Mouse (Mus musculus): ENCODE data around the gene Fut7. TPM values are rescaled to one million over a fixed set of nuclear protein-coding genes. Genes with fewer than 3 reads are reported as not detected.

Gene Fut7
- polyA plus RNA-seq, 1 experiment from 2014 or later: 0.97 TPM

DNA sequence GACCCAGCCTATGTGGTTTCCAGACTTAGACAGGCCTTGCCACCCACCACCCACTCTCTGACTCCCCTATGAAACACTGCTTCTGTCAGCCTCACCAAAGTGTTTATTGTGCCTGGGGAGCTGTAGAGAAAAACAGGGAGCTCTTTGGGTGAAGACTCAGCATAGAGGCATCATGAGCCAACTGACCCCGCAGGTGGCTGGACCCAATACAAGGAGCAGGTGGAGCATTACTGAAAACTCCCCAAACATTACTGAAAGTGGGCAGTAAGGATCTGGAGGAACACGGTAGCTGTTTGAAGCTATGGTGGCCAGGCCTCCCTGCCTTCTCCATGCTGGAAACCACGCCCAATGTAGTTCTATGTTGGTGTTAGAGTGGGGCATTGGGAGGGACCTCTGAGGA, 40.6 kb downstream of the Fut7 start:
- Histone ChIP-seq H3K9me3 (replicated peaks) (no peaks in the 10 kb centered on the region), H3K4me3 (replicated peaks) (no peak overlapping the region), H3K36me3 (no peaks in the 10 kb centered on the region), H3K9ac (no peak overlapping the region), H3K27me3 (no peaks in the 10 kb centered on the region), H3K4me2 (no peak overlapping the region), H3K4me1 (replicated peaks) (peaks cover 42% of the 10 kb centered on the region), H3K27ac (no peak overlapping the region)
- ATAC-seq (ENCODE audit: low read depth) (no peak), DNase-seq (no peak)
- 67% methylated on average over 3 of the region's 3 CpGs for WGBS (ENCODE audit: insufficient replicate concordance)

DNA sequence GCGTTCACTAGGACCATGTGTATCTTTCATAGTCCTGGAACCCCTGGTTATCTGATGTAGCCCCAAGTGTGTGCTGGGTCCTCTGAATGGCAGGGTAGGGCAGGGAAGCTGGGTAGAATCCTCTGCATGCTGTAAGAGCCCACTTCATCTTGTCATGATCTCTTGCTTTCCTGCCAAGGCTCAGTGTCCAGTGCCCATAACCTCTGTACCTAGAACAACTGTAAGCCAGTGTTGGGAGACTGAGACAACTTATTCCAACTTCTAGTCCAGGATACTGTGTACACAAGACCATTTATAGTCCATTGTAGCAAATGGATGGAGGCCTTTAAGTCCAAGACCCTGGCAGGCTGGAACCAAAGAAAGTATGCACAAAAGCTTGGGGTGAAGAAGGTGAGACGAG, 42.2 kb downstream of the Fut7 start:
- no peak for ATAC-seq (ENCODE audit: low read depth)
- no peak overlapping the region for H3K4me3 ChIP-seq (replicated peaks)
- peak overlapping the region; percentile 18 for H3K27ac ChIP-seq
- no peaks in the 10 kb centered on the region for H3K36me3 ChIP-seq
- no peaks in the 10 kb centered on the region for H3K27me3 ChIP-seq
- DNase-seq: no peak
- H3K9ac ChIP-seq: no peak overlapping the region
- no peaks in the 10 kb centered on the region for H3K9me3 ChIP-seq (replicated peaks)
- 40% methylated on average over 2 of the region's 2 CpGs for WGBS (ENCODE audit: insufficient replicate concordance)
- H3K4me1 ChIP-seq (replicated peaks): peaks cover 26% of the 10 kb centered on the region
- peak overlapping the region; percentile 12; the same call in 1 of the 2 replicates for H3K4me2 ChIP-seq

- WGBS (ENCODE audit: insufficient replicate concordance): 15% methylated on average over 10 of the region's 10 CpGs
- Histone ChIP-seq H3K36me3 (no peaks in the 10 kb centered on the region), H3K27ac (no peak overlapping the region), H3K4me2 (peak overlapping the region; percentile 12; the same call in 1 of the 2 replicates), H3K4me1 (replicated peaks) (peaks cover 22% of the 10 kb centered on the region), H3K27me3 (no peaks in the 10 kb centered on the region), H3K4me3 (replicated peaks) (no peak overlapping the region), H3K9ac (no peak overlapping the region), H3K9me3 (replicated peaks) (no peaks in the 10 kb centered on the region)
- no peak for DNase-seq
- ATAC-seq (ENCODE audit: low read depth): no peak
Observed at GRCm38 (mm10) chr2:25465816-25466635, 43.0 kb downstream of the Fut7 start.

- H3K4me3 ChIP-seq (replicated peaks): no peak overlapping the region
- H3K4me2 ChIP-seq: no peak overlapping the region
- no peaks in the 10 kb centered on the region for H3K9me3 ChIP-seq (replicated peaks)
- no peaks in the 10 kb centered on the region for H3K27me3 ChIP-seq
- H3K4me1 ChIP-seq (replicated peaks): peaks cover 13% of the 10 kb centered on the region
- no peak overlapping the region for H3K9ac ChIP-seq
- ATAC-seq (ENCODE audit: low read depth) (no peak), DNase-seq (no peak)
- no peak overlapping the region for H3K27ac ChIP-seq
- 61% methylated on average over 14 of the region's 14 CpGs for WGBS (ENCODE audit: insufficient replicate concordance)
- H3K36me3 ChIP-seq: no peaks in the 10 kb centered on the region
Observed at GRCm38 (mm10) chr2:25467606-25468303, 44.7 kb downstream of the Fut7 start.

GRCm38 (mm10) chr2:25468962-25469915, 46.2 kb downstream of the Fut7 start:
- no peak for DNase-seq
- Histone ChIP-seq H3K27ac (no peak overlapping the region), H3K27me3 (no peaks in the 10 kb centered on the region), H3K9ac (no peak overlapping the region), H3K4me3 (replicated peaks) (no peak overlapping the region), H3K4me2 (no peak overlapping the region), H3K9me3 (replicated peaks) (no peaks in the 10 kb centered on the region), H3K36me3 (no peaks in the 10 kb centered on the region), H3K4me1 (replicated peaks) (peaks cover 13% of the 10 kb centered on the region)
- 68% methylated on average over 10 of the region's 10 CpGs for WGBS (ENCODE audit: insufficient replicate concordance)
- no peak for ATAC-seq (ENCODE audit: low read depth)

DNA sequence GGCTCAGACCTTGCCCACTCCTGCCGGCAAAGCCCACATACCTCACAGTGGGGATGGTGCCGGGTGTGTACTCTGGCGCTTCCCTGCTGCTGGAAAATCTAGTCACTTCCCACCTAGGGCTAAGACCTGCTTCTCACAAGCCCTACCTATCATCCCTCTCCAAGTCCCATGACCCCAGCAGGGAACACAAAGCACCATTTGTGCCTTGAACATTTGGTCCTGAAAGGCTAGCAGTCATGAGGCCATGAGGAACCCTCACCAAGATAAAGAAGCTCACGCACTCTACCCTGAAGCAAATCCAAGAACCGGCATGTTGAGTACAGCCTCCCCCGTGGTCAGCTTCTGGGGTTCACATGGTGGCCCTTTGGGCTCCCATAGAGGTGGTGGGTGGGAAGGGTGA, 46.9 kb downstream of the Fut7 start, which contains the start of gene Ptgds:
Ptgds (minus strand) TSS at position 78 of the 400 bp plus-strand sequence.
- Histone ChIP-seq H3K4me2 (no peak within 1 kb of the TSS), H3K36me3 (no peaks in the 10 kb centered on the region), H3K27me3 (no peaks in the 10 kb centered on the region), H3K4me1 (replicated peaks) (peaks cover 10% of the 10 kb centered on the region), H3K27ac (no peak within 1 kb of the TSS), H3K9me3 (replicated peaks) (no peaks in the 10 kb centered on the region), H3K4me3 (replicated peaks) (no peak within 1 kb of the TSS), H3K9ac (no peak within 1 kb of the TSS)
- ATAC-seq (ENCODE audit: low read depth): no peak
- DNase-seq: no peak
- WGBS (ENCODE audit: insufficient replicate concordance): 57% methylated on average over 6 of the region's 6 CpGs

- Histone ChIP-seq H3K9ac (no peak overlapping the region), H3K36me3 (no peaks in the 10 kb centered on the region), H3K4me1 (replicated peaks) (no peaks in the 10 kb centered on the region), H3K27me3 (no peaks in the 10 kb centered on the region), H3K4me3 (replicated peaks) (no peak overlapping the region), H3K27ac (no peak overlapping the region), H3K4me2 (no peak overlapping the region), H3K9me3 (replicated peaks) (no peaks in the 10 kb centered on the region)
- ATAC-seq (ENCODE audit: low read depth) (no peak), DNase-seq (no peak)
- 61% methylated on average over 2 of the region's 2 CpGs for WGBS (ENCODE audit: insufficient replicate concordance)
Observed at GRCm38 (mm10) chr2:25472550-25472949, 49.5 kb downstream of the Fut7 start.

Small RNAs within 50 kb of the gene (microRNA-seq; reads per million reads assigned to microRNA genes)
- gene Mir3087: not detected

Other genes starting within 250 kb of the Fut7 start
- 2.5 and 2.6 TPM in 2 replicates for gene Nrarp, start 242.5 kb upstream of the Fut7 start, polyA plus RNA-seq (2015; fragmentation: Nextera tagmentation; extraction: Ambion mirVana)
- gene Tor4a, start 226.4 kb upstream of the Fut7 start, polyA plus RNA-seq (2015; fragmentation: Nextera tagmentation; extraction: Ambion mirVana): 5.5 and 6.0 TPM in 2 replicates
- gene Nelfb, start 211.8 kb upstream of the Fut7 start, polyA plus RNA-seq (2015; fragmentation: Nextera tagmentation; extraction: Ambion mirVana): 42.8 and 43.3 TPM in 2 replicates
- not detected in 2 replicates for gene Stpg3, start 208.6 kb upstream of the Fut7 start, polyA plus RNA-seq (2015; fragmentation: Nextera tagmentation; extraction: Ambion mirVana)
- gene Fam166a, start 204.5 kb upstream of the Fut7 start, polyA plus RNA-seq (2015; fragmentation: Nextera tagmentation; extraction: Ambion mirVana): not detected in 2 replicates
- gene Tubb4b, start 198.6 kb upstream of the Fut7 start, polyA plus RNA-seq (2015; fragmentation: Nextera tagmentation; extraction: Ambion mirVana): 835 and 850 TPM in 2 replicates
- gene Slc34a3, start 188.9 kb upstream of the Fut7 start, polyA plus RNA-seq (2015; fragmentation: Nextera tagmentation; extraction: Ambion mirVana): not detected in 2 replicates
- gene Rnf224, start 186.5 kb upstream of the Fut7 start, polyA plus RNA-seq (2015; fragmentation: Nextera tagmentation; extraction: Ambion mirVana): not detected in 2 replicates
- gene Rnf208, start 181.0 kb upstream of the Fut7 start, polyA plus RNA-seq (2015; fragmentation: Nextera tagmentation; extraction: Ambion mirVana): 0.60 and 0.74 TPM in 2 replicates
- gene Cysrt1, start 180.8 kb upstream of the Fut7 start, polyA plus RNA-seq (2015; fragmentation: Nextera tagmentation; extraction: Ambion mirVana): not detected in 2 replicates
- 2.1 and 2.7 TPM in 2 replicates for gene AL732309.1, start 176.4 kb upstream of the Fut7 start, polyA plus RNA-seq (2015; fragmentation: Nextera tagmentation; extraction: Ambion mirVana)
- gene Tmem203, start 167.8 kb upstream of the Fut7 start, polyA plus RNA-seq (2015; fragmentation: Nextera tagmentation; extraction: Ambion mirVana): 13.5 and 14.7 TPM in 2 replicates
- gene Tprn, start 160.6 kb upstream of the Fut7 start, polyA plus RNA-seq (2015; fragmentation: Nextera tagmentation; extraction: Ambion mirVana): 5.6 and 6.1 TPM in 2 replicates
- 158 and 162 TPM in 2 replicates for gene Ssna1, start 150.8 kb upstream of the Fut7 start, polyA plus RNA-seq (2015; fragmentation: Nextera tagmentation; extraction: Ambion mirVana)
- gene Anapc2, start 150.8 kb upstream of the Fut7 start, polyA plus RNA-seq (2015; fragmentation: Nextera tagmentation; extraction: Ambion mirVana): 50.5 and 51.0 TPM in 2 replicates
- not detected in 2 replicates for gene Tmem210, start 135.1 kb upstream of the Fut7 start, polyA plus RNA-seq (2015; fragmentation: Nextera tagmentation; extraction: Ambion mirVana)
- gene Lrrc26, start 133.4 kb upstream of the Fut7 start, polyA plus RNA-seq (2015; fragmentation: Nextera tagmentation; extraction: Ambion mirVana): not detected in 2 replicates
- 0.12 and 0.41 TPM in 2 replicates for gene Grin1, start 104.1 kb upstream of the Fut7 start, polyA plus RNA-seq (2015; fragmentation: Nextera tagmentation; extraction: Ambion mirVana)
- gene Man1b1, start 90.9 kb upstream of the Fut7 start, polyA plus RNA-seq (2015; fragmentation: Nextera tagmentation; extraction: Ambion mirVana): 18.8 and 27.1 TPM in 2 replicates
- gene Dpp7, start 66.9 kb upstream of the Fut7 start, polyA plus RNA-seq (2015; fragmentation: Nextera tagmentation; extraction: Ambion mirVana): 9.0 and 10.5 TPM in 2 replicates
- 13.4 and 16.1 TPM in 2 replicates for gene Uap1l1, start 57.6 kb upstream of the Fut7 start, polyA plus RNA-seq (2015; fragmentation: Nextera tagmentation; extraction: Ambion mirVana)
- 30.0 and 30.6 TPM in 2 replicates for gene Sapcd2, start 50.9 kb upstream of the Fut7 start, polyA plus RNA-seq (2015; fragmentation: Nextera tagmentation; extraction: Ambion mirVana)
- 0.40 and 0.41 TPM in 2 replicates for gene Entpd2, start 27.4 kb upstream of the Fut7 start, polyA plus RNA-seq (2015; fragmentation: Nextera tagmentation; extraction: Ambion mirVana)
- 4.2 and 5.1 TPM in 2 replicates for gene Npdc1, start 23.9 kb upstream of the Fut7 start, polyA plus RNA-seq (2015; fragmentation: Nextera tagmentation; extraction: Ambion mirVana)
- 1.4 and 1.6 TPM in 2 replicates for gene Abca2, start 5.4 kb downstream of the Fut7 start, polyA plus RNA-seq (2015; fragmentation: Nextera tagmentation; extraction: Ambion mirVana)
- 0.21 and 0.25 TPM in 2 replicates for gene Clic3, start 33.6 kb downstream of the Fut7 start, polyA plus RNA-seq (2015; fragmentation: Nextera tagmentation; extraction: Ambion mirVana)
- gene Paxx, start 37.8 kb downstream of the Fut7 start, polyA plus RNA-seq (2015; fragmentation: Nextera tagmentation; extraction: Ambion mirVana): 7.2 and 7.7 TPM in 2 replicates
- gene Ptgds, start 46.8 kb downstream of the Fut7 start, polyA plus RNA-seq (2015; fragmentation: Nextera tagmentation; extraction: Ambion mirVana): 0.38 TPM in 1 of 2 replicates, not detected in the other
- gene Lcn12, start 70.6 kb downstream of the Fut7 start, polyA plus RNA-seq (2015; fragmentation: Nextera tagmentation; extraction: Ambion mirVana): not detected in 2 replicates
- gene Fbxw5, start 77.5 kb downstream of the Fut7 start, polyA plus RNA-seq (2015; fragmentation: Nextera tagmentation; extraction: Ambion mirVana): 27.9 and 31.1 TPM in 2 replicates
- 25.8 and 26.8 TPM in 2 replicates for gene C8g, start 78.5 kb downstream of the Fut7 start, polyA plus RNA-seq (2015; fragmentation: Nextera tagmentation; extraction: Ambion mirVana)
- 16.6 and 18.7 TPM in 2 replicates for gene Traf2, start 123.7 kb downstream of the Fut7 start, polyA plus RNA-seq (2015; fragmentation: Nextera tagmentation; extraction: Ambion mirVana)
- gene Edf1, start 134.6 kb downstream of the Fut7 start, polyA plus RNA-seq (2015; fragmentation: Nextera tagmentation; extraction: Ambion mirVana): 275 and 306 TPM in 2 replicates
- gene Mamdc4, start 151.6 kb downstream of the Fut7 start, polyA plus RNA-seq (2015; fragmentation: Nextera tagmentation; extraction: Ambion mirVana): 1.6 and 2.7 TPM in 2 replicates
- gene Phpt1, start 152.0 kb downstream of the Fut7 start, polyA plus RNA-seq (2015; fragmentation: Nextera tagmentation; extraction: Ambion mirVana): 50.2 and 50.3 TPM in 2 replicates
- 0.02 TPM in 1 of 2 replicates, not detected in the other for gene Ajm1, start 158.5 kb downstream of the Fut7 start, polyA plus RNA-seq (2015; fragmentation: Nextera tagmentation; extraction: Ambion mirVana)
- gene Rabl6, start 185.3 kb downstream of the Fut7 start, polyA plus RNA-seq (2015; fragmentation: Nextera tagmentation; extraction: Ambion mirVana): 29.7 and 29.8 TPM in 2 replicates
- 0.09 and 0.14 TPM in 2 replicates for gene Ccdc183, start 194.4 kb downstream of the Fut7 start, polyA plus RNA-seq (2015; fragmentation: Nextera tagmentation; extraction: Ambion mirVana)
- gene Tmem141, start 198.7 kb downstream of the Fut7 start, polyA plus RNA-seq (2015; fragmentation: Nextera tagmentation; extraction: Ambion mirVana): 7.8 and 8.3 TPM in 2 replicates
- 34.8 and 37.5 TPM in 2 replicates for gene Fcna, start 204.8 kb downstream of the Fut7 start, polyA plus RNA-seq (2015; fragmentation: Nextera tagmentation; extraction: Ambion mirVana)
- not detected in 2 replicates for gene Lcn8, start 229.9 kb downstream of the Fut7 start, polyA plus RNA-seq (2015; fragmentation: Nextera tagmentation; extraction: Ambion mirVana)
- not detected in 2 replicates for gene Lcn5, start 234.7 kb downstream of the Fut7 start, polyA plus RNA-seq (2015; fragmentation: Nextera tagmentation; extraction: Ambion mirVana)